Mouse (Mus musculus) E14TG2a.4 (cell line): Measurements from ENCODE around the gene Apoa4.

Experiments used
- CTCF ChIP-seq: conservative IDR thresholded peaks from 2 replicates; pipeline ENCODE4 v1.5.1; 2014; ENCODE audit warnings: low read length
- NANOG ChIP-seq: IDR thresholded peaks from 2 replicates; pipeline ENCODE4 v1.6.1; 2014; ENCODE audit warnings: borderline replicate concordance, low read length, mixed read lengths

DNA sequence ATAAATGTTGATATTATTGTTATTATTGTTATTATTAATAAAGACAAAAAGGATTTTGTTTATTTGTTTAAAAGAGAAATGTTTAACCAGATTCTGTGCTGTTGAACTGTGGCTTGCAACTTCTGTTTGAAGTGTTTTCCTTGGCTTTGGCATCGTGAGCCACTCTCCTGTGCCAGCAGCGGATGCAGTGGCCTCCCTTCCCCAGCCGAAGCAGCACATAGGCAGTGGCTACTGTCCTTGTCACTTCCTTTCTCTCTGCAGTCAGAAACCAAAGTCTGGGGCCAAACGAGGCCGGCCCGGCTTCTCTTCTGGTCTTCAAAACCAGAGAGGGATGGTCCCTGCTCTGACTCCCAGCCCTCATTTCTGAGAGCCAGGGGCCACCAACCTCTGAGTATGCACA lies 17.4 kb upstream of the Apoa4 start:
- TF ChIP-seq CTCF (no peak), NANOG (no peak)
